Mouse (Mus musculus): ENCODE data around the gene Ppp1r35. TPM values are rescaled to one million over a fixed set of nuclear protein-coding genes. Genes with fewer than 3 reads are reported as not detected.
A peak's percentile ranks its signal among the peaks of the same experiment; 100 is the strongest.
"Not testable (repeated sequence)": the region's sequence is repeated elsewhere in the genome, so short reads cannot be mapped to it uniquely, and the experiment has no call there.

Ppp1r35 gene
- polyA plus RNA-seq, 1 experiment from 2014 or later: 33.2 TPM

- peak within 1 kb of the TSS; percentile 77 for H3K4me3 ChIP-seq (replicated peaks)
- no peaks in the 10 kb centered on the region for H3K9me3 ChIP-seq (replicated peaks)
- peak within 1 kb of the TSS; percentile 85 for H3K9ac ChIP-seq
- H3K27me3 ChIP-seq: no peaks in the 10 kb centered on the region
- H3K27ac ChIP-seq: peak within 1 kb of the TSS; percentile 99
- peak; percentile 90 for ATAC-seq (replicated peaks; ENCODE audit: low FRiP score)
- H3K4me1 ChIP-seq: peaks cover 45% of the 10 kb centered on the region
- peaks cover 7% of the 10 kb centered on the region for H3K36me3 ChIP-seq
- peak within 1 kb of the TSS; percentile 86 for H3K4me2 ChIP-seq
- 3% methylated on average over 28 of the region's 28 CpGs for WGBS
These were observed 33.2 kb upstream of the Ppp1r35 start, which contains the start of gene Tsc22d4 for GRCm38 (mm10) chr5:137745214-137746171. TSS of gene Tsc22d4 (plus strand) at chr5:137745730.

- Histone ChIP-seq H3K27ac (peak overlapping the region; percentile 99), H3K4me1 (peaks cover 42% of the 10 kb centered on the region), H3K27me3 (no peaks in the 10 kb centered on the region), H3K9ac (peak overlapping the region; percentile 85), H3K4me3 (replicated peaks) (peak overlapping the region; percentile 77), H3K4me2 (peak overlapping the region; percentile 86), H3K36me3 (peaks cover 16% of the 10 kb centered on the region), H3K9me3 (replicated peaks) (no peaks in the 10 kb centered on the region)
- ATAC-seq (replicated peaks; ENCODE audit: low FRiP score): peak; percentile 20
- 0% methylated on average over 20 of the region's 20 CpGs for WGBS
These were observed 32.3 kb upstream of the Ppp1r35 start for GRCm38 (mm10) chr5:137746282-137746850.

GRCm38 (mm10) chr5:137746851-137747325 is 31.8 kb upstream of the Ppp1r35 start:
- H3K36me3 ChIP-seq: peaks cover 21% of the 10 kb centered on the region
- peak overlapping the region; percentile 85 for H3K9ac ChIP-seq
- ATAC-seq (replicated peaks; ENCODE audit: low FRiP score): peak; percentile 13; the same call in 1 of the 2 replicates
- peak overlapping the region; percentile 99 for H3K27ac ChIP-seq
- H3K4me3 ChIP-seq (replicated peaks): peak overlapping the region; percentile 77
- WGBS: under 1% methylated on average over 16 of the region's 16 CpGs
- no peaks in the 10 kb centered on the region for H3K9me3 ChIP-seq (replicated peaks)
- H3K27me3 ChIP-seq: no peaks in the 10 kb centered on the region
- peaks cover 39% of the 10 kb centered on the region for H3K4me1 ChIP-seq
- peak overlapping the region; percentile 86 for H3K4me2 ChIP-seq

- H3K9me3 ChIP-seq (replicated peaks): no peaks in the 10 kb centered on the region
- peaks cover 27% of the 10 kb centered on the region for H3K36me3 ChIP-seq
- H3K9ac ChIP-seq: peak overlapping the region; percentile 85
- ATAC-seq (replicated peaks; ENCODE audit: low FRiP score): peak; percentile 26
- H3K27ac ChIP-seq: peak overlapping the region; percentile 99
- peak overlapping the region; percentile 77 for H3K4me3 ChIP-seq (replicated peaks)
- H3K27me3 ChIP-seq: no peaks in the 10 kb centered on the region
- 2% methylated on average over 26 of the region's 26 CpGs for WGBS
- peaks cover 41% of the 10 kb centered on the region for H3K4me1 ChIP-seq
- peak overlapping the region; percentile 86 for H3K4me2 ChIP-seq
These were observed 31.2 kb upstream of the Ppp1r35 start for GRCm38 (mm10) chr5:137747326-137747961.

- peaks cover 41% of the 10 kb centered on the region for H3K4me1 ChIP-seq
- peak overlapping the region; percentile 85 for H3K9ac ChIP-seq
- H3K4me2 ChIP-seq: peak overlapping the region; percentile 86
- peak overlapping the region; percentile 77 for H3K4me3 ChIP-seq (replicated peaks)
- 26% methylated on average over 5 of the region's 5 CpGs for WGBS
- H3K36me3 ChIP-seq: peaks cover 35% of the 10 kb centered on the region
- no peaks in the 10 kb centered on the region for H3K9me3 ChIP-seq (replicated peaks)
- H3K27me3 ChIP-seq: no peaks in the 10 kb centered on the region
- H3K27ac ChIP-seq: peak overlapping the region; percentile 99
- ATAC-seq (replicated peaks; ENCODE audit: low FRiP score): no peak
These were observed 30.4 kb upstream of the Ppp1r35 start for GRCm38 (mm10) chr5:137748130-137748770.

GRCm38 (mm10) chr5:137749196-137749836 is 29.3 kb upstream of the Ppp1r35 start:
- Histone ChIP-seq H3K27ac (peak overlapping the region; percentile 99), H3K9me3 (replicated peaks) (no peaks in the 10 kb centered on the region), H3K4me2 (peak overlapping the region; percentile 86), H3K36me3 (peaks cover 44% of the 10 kb centered on the region), H3K9ac (0 out of 2 replicates have a peak overlapping the region, but pooled peaks have one; percentile 85), H3K27me3 (no peaks in the 10 kb centered on the region), H3K4me1 (peaks cover 41% of the 10 kb centered on the region), H3K4me3 (replicated peaks) (peak overlapping the region; percentile 77)
- WGBS: 26% methylated on average over 6 of the region's 6 CpGs
- no peak for ATAC-seq (replicated peaks; ENCODE audit: low FRiP score)

- 92% methylated on average over 6 of the region's 8 CpGs for WGBS
- H3K4me2 ChIP-seq: not testable (repeated sequence)
These were observed 28.4 kb upstream of the Ppp1r35 start for GRCm38 (mm10) chr5:137750212-137750611.

GRCm38 (mm10) chr5:137751221-137751887 is 27.3 kb upstream of the Ppp1r35 start:
- 92% methylated on average over 13 of the region's 13 CpGs for WGBS
- no peak for ATAC-seq (replicated peaks; ENCODE audit: low FRiP score)
- no peaks in the 10 kb centered on the region for H3K27me3 ChIP-seq
- H3K27ac ChIP-seq: no peak overlapping the region
- H3K4me2 ChIP-seq: no peak overlapping the region
- H3K9me3 ChIP-seq (replicated peaks): no peaks in the 10 kb centered on the region
- no peak overlapping the region for H3K4me3 ChIP-seq (replicated peaks)
- H3K9ac ChIP-seq: no peak overlapping the region
- peaks cover 59% of the 10 kb centered on the region for H3K36me3 ChIP-seq
- H3K4me1 ChIP-seq: peaks cover 37% of the 10 kb centered on the region

More at GRCm38 (mm10) chr5:137750212-137750611, 28.4 kb upstream of the Ppp1r35 start:
- H3K9me3 ChIP-seq (replicated peaks); ATAC-seq (replicated peaks; ENCODE audit: low FRiP score); H3K27me3 ChIP-seq; H3K9ac ChIP-seq; H3K27ac ChIP-seq; H3K4me3 ChIP-seq (replicated peaks): not testable (repeated sequence)
- peaks cover 48% of the 10 kb centered on the region for H3K36me3 ChIP-seq
- H3K4me1 ChIP-seq: peaks cover 37% of the 10 kb centered on the region

- Histone ChIP-seq H3K9ac (no peak overlapping the region), H3K4me2 (no peak overlapping the region), H3K36me3 (peaks cover 64% of the 10 kb centered on the region), H3K4me3 (replicated peaks) (no peak overlapping the region), H3K27ac (no peak overlapping the region), H3K27me3 (no peaks in the 10 kb centered on the region), H3K9me3 (replicated peaks) (no peaks in the 10 kb centered on the region), H3K4me1 (peaks cover 37% of the 10 kb centered on the region)
- ATAC-seq (replicated peaks; ENCODE audit: low FRiP score): no peak
- WGBS: 82% methylated on average over 6 of the region's 6 CpGs
These were observed 26.7 kb upstream of the Ppp1r35 start for GRCm38 (mm10) chr5:137751988-137752387.

- Histone ChIP-seq H3K27ac (no peak overlapping the region), H3K9me3 (replicated peaks) (no peaks in the 10 kb centered on the region)
- no peak for ATAC-seq (replicated peaks; ENCODE audit: low FRiP score)
These were observed 25.4 kb upstream of the Ppp1r35 start for GRCm38 (mm10) chr5:137753111-137753832.

More at GRCm38 (mm10) chr5:137753111-137753832, 25.4 kb upstream of the Ppp1r35 start:
- Histone ChIP-seq H3K4me2 (no peak overlapping the region), H3K27me3 (no peaks in the 10 kb centered on the region), H3K4me3 (replicated peaks) (no peak overlapping the region), H3K4me1 (peaks cover 28% of the 10 kb centered on the region), H3K36me3 (peaks cover 76% of the 10 kb centered on the region), H3K9ac (no peak overlapping the region)
- 74% methylated on average over 12 of the region's 13 CpGs for WGBS

Measured in kidney, embryonic 15.5 days (tissue).